Mouse (Mus musculus) hindbrain, embryonic 10.5 days (tissue): Measurements from ENCODE around the gene Zfp637. TPM values are rescaled to one million over a fixed set of nuclear protein-coding genes. Genes with fewer than 3 reads are reported as not detected.
A peak's percentile ranks its signal among the peaks of the same experiment; 100 is the strongest.
"Not testable (repeated sequence)": the region's sequence is repeated elsewhere in the genome, so short reads cannot be mapped to it uniquely, and the experiment has no call there.

Experiments
- DNase-seq: peaks from one replicate; pipeline ENCODE4 v3.0.0-alpha.2; 2017; ENCODE audit warnings: low spot score
- H3K27ac ChIP-seq: fragments of 300-500 bp; sonication (generic); 2 replicates; pipeline ENCODE4 v1.5.1; 2016; ENCODE audit warnings: mild to moderate bottlenecking, moderate library complexity
- H3K27me3 ChIP-seq: fragments of 300-500 bp; sonication (generic); 2 replicates; pipeline ENCODE4 v1.6.1; 2016; ENCODE audit warnings: mild to moderate bottlenecking; ENCODE audit not compliant: poor library complexity, insufficient read depth, severe bottlenecking
- H3K36me3 ChIP-seq: fragments of 300-500 bp; sonication (generic); 2 replicates; pipeline ENCODE4 v1.6.1; 2016; ENCODE audit warnings: mild to moderate bottlenecking, moderate library complexity
- H3K4me1 ChIP-seq: fragments of 300-500 bp; sonication (generic); replicated peaks from 2 replicates; pipeline ENCODE4 v1.6.1; 2016; ENCODE audit warnings: mild to moderate bottlenecking
- H3K4me3 ChIP-seq: fragments of 300-500 bp; sonication (generic); 2 replicates; pipeline ENCODE4 v1.5.1; 2016; ENCODE audit warnings: mild to moderate bottlenecking, moderate library complexity
- H3K9me3 ChIP-seq: fragments of 300-500 bp; sonication (generic); 2 replicates; pipeline ENCODE4 v1.6.1; 2016; ENCODE audit warnings: mild to moderate bottlenecking, moderate library complexity
- WGBS: fragments of 180-500 bp; shearing (Covaris S2); methylation state at CpG from one replicate; pipeline ENCODE4 v1.1.7; 2016; 5-methylcytosine and 5-hydroxymethylcytosine counted together
- polyA plus RNA-seq: library from polyadenylated mRNA; unstranded; fragments of >200 nt; fragmentation: Nextera tagmentation; extraction: Ambion mirVana; gene quantifications from 2 replicates; pipeline ENCODE4 v1.2.1, GENCODE M21; 2016

The Zfp637 gene
- polyA plus RNA-seq, 1 experiment from 2014 or later, result 118 TPM

DNA sequence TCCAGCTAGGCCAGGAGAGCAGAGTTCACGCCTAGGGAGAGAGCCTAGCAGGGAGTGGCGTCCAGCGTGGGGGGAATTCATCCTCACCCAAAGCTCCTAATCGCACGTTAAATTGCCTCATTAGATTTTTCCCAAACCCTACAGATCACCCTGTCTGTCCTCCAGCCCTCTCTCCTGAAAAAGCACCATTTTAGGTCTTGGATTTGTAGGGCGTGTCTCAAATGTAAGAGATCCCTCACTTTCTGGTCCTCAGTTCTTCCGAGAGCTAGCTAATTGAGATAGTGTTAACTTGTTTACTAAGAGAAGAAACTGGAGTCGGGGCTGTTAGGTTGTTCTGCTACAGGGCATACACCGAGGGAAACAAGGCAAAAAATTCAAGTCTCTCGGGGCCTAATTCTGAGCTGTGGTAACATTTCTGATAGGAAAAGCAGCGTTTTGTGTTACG is 553 bp downstream of the Zfp637 start:
- Histone ChIP-seq H3K36me3 (peaks cover 40% of the 10 kb centered on the region), H3K4me1 (peaks cover 14% of the 10 kb centered on the region), H3K9me3 (no peaks in the 10 kb centered on the region), H3K27ac (peak overlapping the region; percentile 99), H3K4me3 (peak overlapping the region; percentile 81), H3K27me3 (no peaks in the 10 kb centered on the region)
- DNase-seq, result no peak
- 22% methylated on average over 12 of the region's 12 CpGs for WGBS

DNA sequence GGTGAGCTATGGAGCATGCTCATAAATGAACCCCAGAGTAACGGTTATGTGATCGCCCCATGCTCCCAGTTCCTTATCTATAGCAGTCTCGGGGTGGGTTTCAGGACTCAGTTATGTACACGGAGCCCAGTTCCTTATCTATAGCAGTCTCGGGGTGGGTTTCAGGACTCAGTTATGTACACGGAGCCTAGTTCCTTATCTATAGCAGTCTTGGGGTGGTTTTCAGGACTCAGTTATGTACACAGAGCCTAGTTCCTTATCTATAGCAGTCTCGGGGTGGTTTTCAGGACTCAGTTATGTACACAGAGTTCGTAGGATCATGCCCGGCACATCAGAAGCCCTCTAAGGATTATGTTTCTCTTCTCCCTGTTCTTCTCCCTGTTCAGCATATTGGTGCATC is 3.6 kb downstream of the Zfp637 start:
- no peak for DNase-seq
- 95% methylated on average over 9 of the region's 9 CpGs for WGBS
- Histone ChIP-seq H3K36me3 (peaks cover 71% of the 10 kb centered on the region), H3K27ac (no peak overlapping the region), H3K4me3 (no peak overlapping the region), H3K27me3 (no peaks in the 10 kb centered on the region), H3K9me3 (no peaks in the 10 kb centered on the region), H3K4me1 (peaks cover 14% of the 10 kb centered on the region)

DNA sequence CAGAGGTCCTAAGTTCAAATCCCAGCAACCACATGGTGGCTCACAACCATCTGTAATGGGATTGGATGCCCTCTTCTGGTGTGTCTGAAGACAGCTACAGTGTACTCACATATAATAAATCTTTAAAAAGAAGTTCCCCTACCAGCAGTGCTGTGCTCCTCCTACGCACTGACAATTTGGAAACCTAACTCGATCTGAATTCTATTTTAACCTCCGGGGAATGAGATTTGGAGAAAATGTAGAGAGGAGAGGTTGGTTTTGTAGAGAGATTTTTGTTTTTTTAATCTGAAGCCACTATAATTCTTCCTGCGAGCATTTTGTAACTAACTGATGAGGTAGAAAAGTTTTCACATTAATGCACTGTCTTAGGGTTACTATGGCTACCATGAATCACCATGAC is 5.7 kb downstream of the Zfp637 start:
- H3K27me3 ChIP-seq, DNase-seq, H3K4me3 ChIP-seq, H3K27ac ChIP-seq, H3K9me3 ChIP-seq: not testable (repeated sequence)
- WGBS, result 96% methylated on average over 4 of the region's 4 CpGs
- H3K36me3 ChIP-seq, result peaks cover 73% of the 10 kb centered on the region
- peaks cover 10% of the 10 kb centered on the region for H3K4me1 ChIP-seq

DNA sequence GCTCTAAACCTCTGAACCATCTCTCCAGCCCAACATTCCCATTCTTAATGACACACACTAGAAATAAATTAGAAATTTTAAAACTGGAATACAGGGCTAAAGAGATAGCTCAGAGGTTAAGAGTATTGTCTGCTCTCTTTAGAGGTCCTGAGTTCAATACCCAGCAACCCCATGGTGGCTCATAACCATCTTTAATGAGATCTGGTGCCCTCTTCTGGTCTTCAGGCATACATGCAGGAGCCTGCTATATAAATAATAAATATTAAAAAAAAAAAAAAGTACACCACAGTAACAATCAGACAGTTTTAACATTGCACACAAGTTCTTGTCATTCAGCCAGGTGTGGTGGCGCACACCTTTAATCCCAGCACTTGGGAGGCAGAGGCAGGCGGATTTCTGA is 6.8 kb downstream of the Zfp637 start:
- H3K36me3 ChIP-seq, result peaks cover 70% of the 10 kb centered on the region

DNA sequence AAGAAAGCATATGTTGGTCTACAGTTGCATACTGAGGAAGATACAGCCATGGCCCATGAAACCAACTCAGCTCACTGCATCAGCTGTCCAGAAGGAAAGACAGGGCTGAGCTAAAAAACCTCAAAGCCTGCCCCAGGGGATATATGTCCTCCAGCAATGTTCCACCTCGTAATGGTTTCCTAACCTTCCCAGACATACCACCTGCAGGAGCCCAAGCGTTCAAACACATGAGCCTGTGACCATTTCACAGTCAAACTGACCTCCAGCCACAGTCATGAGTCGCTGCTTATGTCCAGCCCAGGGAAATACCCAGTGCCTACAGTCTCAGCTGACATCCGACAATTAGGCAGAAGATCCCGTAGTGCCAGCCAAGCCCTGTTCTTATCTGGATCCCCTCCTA is 7.6 kb downstream of the Zfp637 start:
- Histone ChIP-seq H3K9me3 (no peaks in the 10 kb centered on the region), H3K27me3 (no peaks in the 10 kb centered on the region), H3K4me1 (no peaks in the 10 kb centered on the region), H3K4me3 (no peak overlapping the region), H3K27ac (no peak overlapping the region), H3K36me3 (peaks cover 62% of the 10 kb centered on the region)
- DNase-seq, result no peak
- WGBS, result 89% methylated on average over 5 of the region's 5 CpGs

More for the DNA sequence above, 6.8 kb downstream of the Zfp637 start:
- Histone ChIP-seq H3K27ac (no peak overlapping the region), H3K4me3 (no peak overlapping the region), H3K27me3 (no peaks in the 10 kb centered on the region), H3K4me1 (no peaks in the 10 kb centered on the region), H3K9me3 (no peaks in the 10 kb centered on the region)
- DNase-seq, result no peak
- WGBS, result 98% methylated on average over 2 of the region's 2 CpGs

DNA sequence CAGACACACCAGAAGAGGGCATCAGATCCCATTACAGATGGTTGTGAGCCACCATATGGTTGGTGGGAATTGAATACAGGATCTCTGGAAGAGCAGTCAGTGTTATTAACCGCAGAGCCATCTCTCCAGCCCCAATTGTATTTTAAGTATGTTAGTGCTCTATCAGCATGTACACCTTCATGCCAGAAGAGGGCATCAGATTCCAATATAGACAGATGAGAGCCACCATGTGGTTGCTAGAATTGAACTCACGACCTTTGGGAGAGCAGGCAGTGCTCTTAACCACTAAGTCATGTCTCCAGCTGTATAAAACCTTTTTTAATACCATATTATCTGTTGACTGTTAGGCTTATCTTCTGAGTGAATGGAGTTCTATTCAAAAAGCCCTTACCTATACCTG is 10.8 kb downstream of the Zfp637 start:
- H3K36me3 ChIP-seq, result peaks cover 31% of the 10 kb centered on the region
- no peaks in the 10 kb centered on the region for H3K27me3 ChIP-seq
- 58% methylated on average over 2 of the region's 2 CpGs for WGBS
- no peak overlapping the region for H3K27ac ChIP-seq
- H3K9me3 ChIP-seq, result no peaks in the 10 kb centered on the region
- no peak overlapping the region for H3K4me3 ChIP-seq
- no peaks in the 10 kb centered on the region for H3K4me1 ChIP-seq
- no peak for DNase-seq

DNA sequence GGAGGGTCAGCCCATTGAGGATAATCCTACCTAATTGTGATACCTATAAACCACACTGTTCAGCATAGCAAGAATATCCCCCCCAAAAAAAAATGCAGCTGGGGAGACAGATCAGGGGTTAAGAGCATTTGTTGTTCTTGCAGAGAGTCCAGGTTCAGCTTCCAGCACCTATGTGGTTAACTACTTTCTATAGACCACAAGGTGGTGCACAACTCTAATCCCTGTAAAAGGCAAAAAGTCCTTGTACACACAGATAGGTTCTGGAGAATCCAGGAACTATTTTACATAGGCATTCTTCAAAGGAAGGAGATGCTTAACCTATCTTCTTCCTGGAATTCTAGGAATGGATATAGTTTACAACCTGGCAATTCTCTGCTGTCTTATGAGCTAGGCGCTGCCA is 17.0 kb downstream of the Zfp637 start:
- Histone ChIP-seq H3K4me1 (peaks cover under 1% of the 10 kb centered on the region; the same call in 1 of the 2 replicates), H3K27me3 (no peaks in the 10 kb centered on the region), H3K9me3 (no peaks in the 10 kb centered on the region), H3K4me3 (no peak overlapping the region), H3K27ac (no peak overlapping the region), H3K36me3 (no peaks in the 10 kb centered on the region)
- DNase-seq, result no peak
- WGBS, result 90% methylated on average over 1 of the region's 1 CpGs

DNA sequence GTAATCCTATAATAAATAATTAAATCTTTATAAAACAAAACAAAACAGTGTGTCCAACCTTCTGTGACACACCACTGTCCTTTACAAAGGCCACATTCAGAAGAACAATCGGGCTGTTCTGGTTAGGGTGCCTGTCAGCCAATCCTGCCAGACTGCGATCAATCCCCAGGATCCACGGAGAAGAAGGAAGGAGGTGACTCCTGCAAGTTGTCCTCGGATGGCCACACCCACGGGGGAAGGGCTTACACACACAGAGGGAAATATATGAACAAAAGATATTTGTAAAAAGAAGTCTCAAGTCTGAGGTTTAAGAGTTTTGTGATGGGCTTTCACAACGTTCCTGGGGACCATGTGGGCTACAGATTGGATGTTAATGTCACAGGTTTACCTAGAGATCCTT is 20.9 kb downstream of the Zfp637 start, which contains the start of gene Zfp239:
Gene Zfp239, plus strand, starts transcription at position 253 of the 400 bp plus-strand sequence.
- no peaks in the 10 kb centered on the region for H3K36me3 ChIP-seq
- WGBS, result 70% methylated on average over 6 of the region's 6 CpGs
- H3K9me3 ChIP-seq, result no peaks in the 10 kb centered on the region
- H3K27me3 ChIP-seq, result no peaks in the 10 kb centered on the region
- peak within 1 kb of the TSS; percentile 88 for H3K27ac ChIP-seq
- peak within 1 kb of the TSS; percentile 71 for H3K4me3 ChIP-seq
- peaks cover 8% of the 10 kb centered on the region for H3K4me1 ChIP-seq
- no peak for DNase-seq

DNA sequence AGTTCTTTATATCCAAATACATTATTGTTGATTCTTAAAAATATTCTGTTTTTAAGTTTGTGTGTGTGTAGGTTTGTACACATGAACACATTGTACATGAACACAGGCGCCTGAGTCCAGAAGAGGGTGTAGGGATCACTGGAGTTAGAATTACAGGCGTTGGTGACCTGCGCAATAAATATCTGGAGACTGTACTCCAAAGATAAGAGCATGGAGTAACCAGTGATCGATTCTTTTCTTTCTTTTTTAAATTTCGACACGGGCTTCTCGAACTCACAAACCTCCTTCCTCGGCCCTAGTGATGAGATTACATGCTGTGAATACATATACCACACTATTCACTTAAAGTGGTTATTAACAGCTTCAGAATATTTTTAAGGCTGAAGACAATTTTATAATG is 21.5 kb downstream of the Zfp637 start:
- H3K27me3 ChIP-seq, result no peaks in the 10 kb centered on the region
- H3K9me3 ChIP-seq, result no peaks in the 10 kb centered on the region
- no peak for DNase-seq
- H3K27ac ChIP-seq, result peak overlapping the region; percentile 88
- peak overlapping the region; percentile 71 for H3K4me3 ChIP-seq
- WGBS, result 79% methylated on average over 8 of the region's 8 CpGs
- H3K36me3 ChIP-seq, result no peaks in the 10 kb centered on the region
- peaks cover 8% of the 10 kb centered on the region for H3K4me1 ChIP-seq

DNA sequence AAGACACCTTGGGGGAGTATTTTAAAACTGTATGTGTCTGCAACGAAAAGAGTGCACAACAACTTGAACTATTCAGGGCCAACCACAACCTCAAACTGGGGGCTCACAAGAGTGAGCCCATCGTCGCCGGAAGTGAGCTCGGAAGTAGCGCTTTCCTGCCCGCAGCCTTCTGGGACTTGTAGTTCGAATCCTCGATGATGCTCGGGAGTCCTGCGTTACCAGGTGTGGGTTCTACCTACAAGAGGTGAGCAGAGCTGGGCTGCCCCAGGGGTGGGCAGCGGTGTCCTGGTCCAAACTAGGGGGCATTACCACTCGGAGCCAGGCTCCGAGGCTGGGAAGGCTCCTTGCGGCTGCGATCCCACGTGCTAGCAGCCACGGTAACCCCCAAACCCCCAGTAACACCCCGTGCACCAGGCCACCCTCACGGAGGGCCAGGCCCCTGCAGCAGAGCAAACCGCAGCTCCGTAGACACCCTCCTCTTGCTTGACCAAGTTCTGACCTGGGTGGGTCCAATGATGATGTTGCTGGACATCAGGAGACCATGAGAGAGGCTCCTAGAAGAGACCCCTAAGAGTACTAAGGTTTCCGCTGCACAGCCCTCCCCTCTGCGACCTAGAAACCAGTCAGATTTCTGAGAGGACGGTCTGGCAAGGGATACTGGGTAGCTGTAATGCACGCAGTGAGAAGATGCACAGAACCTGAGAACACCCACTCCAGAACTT is 22.1 kb downstream of the Zfp637 start:
- Histone ChIP-seq H3K4me3 (peak overlapping the region; percentile 71), H3K27ac (peak overlapping the region; percentile 88)
- 5% methylated on average over 26 of the region's 26 CpGs for WGBS

DNA sequence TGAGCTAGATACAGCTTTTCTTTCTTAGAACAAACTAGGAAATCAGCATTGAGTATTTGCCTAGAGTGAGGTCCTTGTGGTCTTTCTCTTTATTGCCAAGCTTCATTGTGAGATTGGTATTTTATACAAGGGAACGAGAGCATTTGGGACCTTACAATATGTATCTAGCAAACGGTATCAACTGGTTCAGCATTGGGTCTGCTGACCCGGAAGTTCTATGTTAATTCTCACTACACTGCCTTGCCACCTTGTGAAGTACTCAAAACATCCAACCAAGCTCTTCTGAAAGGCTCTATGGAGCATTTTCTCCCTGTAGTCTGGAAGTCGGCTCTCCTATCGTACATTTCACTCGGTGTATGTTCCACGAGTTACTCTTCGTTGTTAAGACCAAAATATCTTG is 22.8 kb downstream of the Zfp637 start:
- 93% methylated on average over 8 of the region's 8 CpGs for WGBS
- Histone ChIP-seq H3K9me3 (no peaks in the 10 kb centered on the region), H3K36me3 (no peaks in the 10 kb centered on the region), H3K27me3 (no peaks in the 10 kb centered on the region), H3K27ac (no peak overlapping the region), H3K4me3 (peak overlapping the region; percentile 71), H3K4me1 (peaks cover 8% of the 10 kb centered on the region)
- no peak for DNase-seq

More for the DNA sequence above, 22.1 kb downstream of the Zfp637 start:
- peak; percentile 70 for DNase-seq
- Histone ChIP-seq H3K27me3 (no peaks in the 10 kb centered on the region), H3K4me1 (peaks cover 8% of the 10 kb centered on the region), H3K36me3 (no peaks in the 10 kb centered on the region), H3K9me3 (no peaks in the 10 kb centered on the region)

DNA sequence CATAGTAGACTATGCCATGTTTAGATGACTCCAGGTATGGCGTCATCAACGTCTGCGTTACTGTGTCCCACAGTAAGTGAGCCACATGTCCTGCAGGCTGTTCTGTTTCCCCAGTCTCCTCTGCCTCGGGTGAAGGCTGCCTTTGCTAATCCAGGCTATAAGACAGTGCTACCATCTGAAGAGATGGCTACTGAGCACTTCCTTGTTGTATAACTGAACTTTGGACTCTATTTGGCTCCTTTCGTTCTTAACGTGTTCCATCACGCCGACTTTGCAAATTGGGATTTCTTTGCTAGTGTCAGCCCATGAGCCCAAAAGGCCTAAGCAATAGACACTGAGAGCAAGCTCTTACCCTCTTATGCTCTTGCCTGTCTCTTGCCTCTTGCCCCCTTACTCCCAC is 27.2 kb downstream of the Zfp637 start:
- 95% methylated on average over 8 of the region's 8 CpGs for WGBS
- H3K9me3 ChIP-seq, result no peaks in the 10 kb centered on the region

DNA sequence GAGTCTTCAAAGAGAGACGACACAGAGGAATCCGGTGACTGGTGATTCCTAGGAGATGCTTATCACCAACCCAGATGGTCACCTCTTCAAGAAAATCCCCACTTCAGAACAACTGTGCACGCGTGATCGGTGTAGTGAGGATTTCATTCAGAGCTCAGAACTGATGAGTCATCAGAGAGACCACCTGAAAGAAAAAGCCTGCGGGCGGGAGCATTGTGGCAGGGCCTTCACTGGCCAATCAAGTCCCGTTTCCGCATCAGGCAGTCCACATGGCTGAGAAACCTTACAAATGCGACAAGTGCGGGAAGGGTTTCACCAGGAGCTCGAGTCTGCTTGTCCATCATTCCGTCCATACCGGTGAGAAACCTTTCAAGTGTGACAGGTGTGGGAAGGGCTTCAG is 30.1 kb downstream of the Zfp637 start:
- peaks cover 21% of the 10 kb centered on the region for H3K36me3 ChIP-seq
- H3K27ac ChIP-seq, result no peak overlapping the region
- DNase-seq, result no peak
- H3K9me3 ChIP-seq, result no peaks in the 10 kb centered on the region
- H3K4me3 ChIP-seq, result no peak overlapping the region
- no peaks in the 10 kb centered on the region for H3K4me1 ChIP-seq
- WGBS, result 82% methylated on average over 14 of the region's 14 CpGs
- H3K27me3 ChIP-seq, result no peaks in the 10 kb centered on the region

More for the DNA sequence above, 27.2 kb downstream of the Zfp637 start:
- Histone ChIP-seq H3K4me1 (peaks cover 5% of the 10 kb centered on the region), H3K27me3 (no peaks in the 10 kb centered on the region), H3K36me3 (peaks cover 21% of the 10 kb centered on the region), H3K4me3 (no peak overlapping the region), H3K27ac (no peak overlapping the region)
- DNase-seq, result no peak
